ENCODE assay signal across 16 mouse cellular contexts in the genomic region with DNA sequence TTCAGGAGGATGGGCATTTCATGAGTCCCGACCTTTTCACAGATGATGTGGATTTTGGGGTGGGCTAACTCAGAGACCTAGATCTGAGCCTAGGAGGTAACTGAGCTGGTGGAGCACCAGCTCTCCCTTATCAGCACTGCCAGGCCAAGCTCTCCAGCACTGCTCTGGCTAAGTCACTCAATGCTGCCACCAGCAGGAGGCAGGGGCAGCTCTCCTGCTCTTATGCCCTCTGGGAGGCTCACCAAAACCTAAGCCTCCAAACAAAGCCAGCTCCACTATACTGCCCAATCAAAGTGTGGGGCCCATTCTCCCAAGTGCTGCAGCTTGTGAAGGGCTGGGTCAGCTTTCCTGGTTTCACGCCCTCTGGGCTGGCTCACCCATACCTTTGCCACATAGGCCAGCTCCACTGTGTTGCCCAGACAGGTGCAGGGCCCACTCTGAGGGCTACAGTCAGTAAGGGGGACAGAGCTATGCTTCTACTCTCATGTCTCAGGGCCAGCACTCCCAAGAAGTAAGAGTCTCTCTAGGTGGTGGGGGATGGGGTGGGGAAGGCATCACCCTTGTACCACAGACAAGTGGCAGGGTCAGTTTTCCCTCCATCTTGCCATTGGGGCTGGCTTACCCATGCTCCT. TPM values are rescaled to one million over a fixed set of nuclear protein-coding genes. Genes with fewer than 3 reads are reported as not detected.
A peak's percentile ranks its signal among the peaks of the same experiment; 100 is the strongest.
DNase-seq lines count a peak whose midpoint lies in the region; ATAC-seq and TF ChIP-seq lines count a peak whose summit lies in the region.
"Had no signal": no experiment of that assay in that cellular context is flagged by ENCODE, and none has a peak within 500 bp of the region (broad histone marks: within the 10 kb centered on the region; RNA-seq: fewer than 3 reads in every experiment).

No protein-coding gene starts in this region.

- intact Hi-C loops in heart, adult 2 months (cut with DNase I), result no loop called here
- intact Hi-C loops in heart, postnatal 10 days (cut with DNase I), result no loop called here

- no peaks in the 10 kb centered on the region for H3K9me3 ChIP-seq in midbrain, embryonic 13.5 days
- no peaks in the 10 kb centered on the region for H3K9me3 ChIP-seq in midbrain, embryonic 15.5 days
- H3K9me3 ChIP-seq in stomach, embryonic 15.5 days, result no peaks in the 10 kb centered on the region
- no peaks in the 10 kb centered on the region for H3K9me3 ChIP-seq in neural tube, embryonic 15.5 days (replicated peaks)
- H3K9me3 ChIP-seq: neural tube, embryonic 12.5 days had no signal

- no peak overlapping the region for H3K9ac ChIP-seq in heart, adult 2 months (ENCODE audit: low read depth, low read length)
- 0 out of 2 replicates have a peak overlapping the region, but pooled peaks have one; percentile 14 for H3K9ac ChIP-seq in midbrain, embryonic 13.5 days (replicated peaks)
- H3K9ac ChIP-seq in midbrain, embryonic 15.5 days, result no peak overlapping the region
- H3K9ac ChIP-seq in stomach, embryonic 15.5 days, result no peak overlapping the region
- H3K9ac ChIP-seq in neural tube, embryonic 15.5 days (replicated peaks), result no peak overlapping the region
- H3K9ac ChIP-seq: neural tube, embryonic 12.5 days had no signal

- no peak for TF ChIP-seq EP300 in heart, adult 2 months (IDR thresholded peaks at IDR 0.05; ENCODE audit: insufficient read depth, low read depth, low read length)

- no peak overlapping the region for H3K27ac ChIP-seq in heart, adult 2 months
- no peak overlapping the region for H3K27ac ChIP-seq in midbrain, embryonic 13.5 days
- H3K27ac ChIP-seq in midbrain, embryonic 15.5 days, result no peak overlapping the region
- H3K27ac ChIP-seq in stomach, embryonic 15.5 days, result no peak overlapping the region
- H3K27ac ChIP-seq in neural tube, embryonic 15.5 days (replicated peaks), result no peak overlapping the region
- H3K27ac ChIP-seq: neural tube, embryonic 12.5 days had no signal

- peak; percentile 33 for TF ChIP-seq CTCF in heart, adult 2 months (IDR thresholded peaks at IDR 0.05)

- no peaks in the 10 kb centered on the region for H3K27me3 ChIP-seq in heart, adult 2 months (ENCODE audit: control insufficient read depth, insufficient read depth, low read length)
- H3K27me3 ChIP-seq in midbrain, embryonic 13.5 days, result no peaks in the 10 kb centered on the region
- no peaks in the 10 kb centered on the region for H3K27me3 ChIP-seq in midbrain, embryonic 15.5 days (replicated peaks)
- H3K27me3 ChIP-seq in stomach, embryonic 15.5 days (replicated peaks), result no peaks in the 10 kb centered on the region
- no peaks in the 10 kb centered on the region for H3K27me3 ChIP-seq in neural tube, embryonic 15.5 days (replicated peaks)
- H3K27me3 ChIP-seq: neural tube, embryonic 12.5 days had no signal

- WGBS in heart, adult 2 months, result 88% methylated on average over 2 of the region's 2 CpGs
- WGBS in midbrain, embryonic 13.5 days, result 53% methylated on average over 2 of the region's 2 CpGs
- WGBS in midbrain, embryonic 15.5 days, result 49% methylated on average over 2 of the region's 2 CpGs
- 59% methylated on average over 2 of the region's 2 CpGs for WGBS in stomach, embryonic 15.5 days
- whole genome bisulfite sequencing in neural tube, embryonic 15.5 days, result 38% methylated on average over 2 of the region's 2 CpGs

- no peaks in the 10 kb centered on the region for H3K36me3 ChIP-seq in heart, adult 2 months (ENCODE audit: control insufficient read depth, insufficient read depth, low read length)
- H3K36me3 ChIP-seq in midbrain, embryonic 13.5 days, result no peaks in the 10 kb centered on the region
- no peaks in the 10 kb centered on the region for H3K36me3 ChIP-seq in midbrain, embryonic 15.5 days (replicated peaks)
- H3K36me3 ChIP-seq in stomach, embryonic 15.5 days, result no peaks in the 10 kb centered on the region
- no peaks in the 10 kb centered on the region for H3K36me3 ChIP-seq in neural tube, embryonic 15.5 days
- H3K36me3 ChIP-seq: neural tube, embryonic 12.5 days had no signal

- peak; percentile 34; the same call in 1 of the 2 replicates for ATAC-seq in midbrain, embryonic 13.5 days
- ATAC-seq in midbrain, embryonic 15.5 days (replicated peaks), result no peak
- peak; percentile 39; the same call in 1 of the 2 replicates for ATAC-seq in stomach, embryonic 15.5 days (ENCODE audit: insufficient read depth, low FRiP score, low read depth)
- no peak for ATAC-seq in neural tube, embryonic 15.5 days (ENCODE audit: low FRiP score)
- ATAC-seq: midbrain, embryonic 16.5 days had no signal

- no peaks in the 10 kb centered on the region for H3K79me2 ChIP-seq in heart, adult 2 months (replicated peaks; ENCODE audit: control insufficient read depth, insufficient read depth, low read length)

- no peak overlapping the region for H3K4me2 ChIP-seq in midbrain, embryonic 13.5 days (replicated peaks)
- no peak overlapping the region for H3K4me2 ChIP-seq in midbrain, embryonic 15.5 days
- no peak overlapping the region for H3K4me2 ChIP-seq in stomach, embryonic 15.5 days
- H3K4me2 ChIP-seq in neural tube, embryonic 15.5 days, result no peak overlapping the region
- H3K4me2 ChIP-seq: neural tube, embryonic 12.5 days had no signal

- no peak for DNase-seq in heart, adult 2 months
- no peak for DNase-seq in heart, postnatal 10 days
- peak; percentile 66 for DNase-seq in liver
- no peak for DNase-seq in frontal cortex, postnatal 10 days (ENCODE audit: low spot score in 2 of 2)
- DNase-seq: adrenal gland, adult 2 months; B cell, adult 2 months; cerebellum, adult 11-12 months; embryo, embryonic 11 days; kidney, adult 2 months had no signal

- TF ChIP-seq POLR2A in heart, adult 2 months (IDR thresholded peaks at IDR 0.05; ENCODE audit: insufficient read depth, low read depth, low read length), result no peak

- no peak overlapping the region for H3K4me3 ChIP-seq in heart, adult 2 months
- H3K4me3 ChIP-seq in midbrain, embryonic 13.5 days (replicated peaks), result no peak overlapping the region
- H3K4me3 ChIP-seq in midbrain, embryonic 15.5 days, result no peak overlapping the region
- H3K4me3 ChIP-seq in stomach, embryonic 15.5 days (replicated peaks), result no peak overlapping the region
- H3K4me3 ChIP-seq in neural tube, embryonic 15.5 days (replicated peaks), result no peak overlapping the region
- H3K4me3 ChIP-seq: erythroblast, embryonic 14.5 days; neural tube, embryonic 12.5 days had no signal

- peaks cover 4% of the 10 kb centered on the region for H3K4me1 ChIP-seq in heart, adult 2 months (ENCODE audit: control insufficient read depth, insufficient read depth, low read length)
- no peaks in the 10 kb centered on the region for H3K4me1 ChIP-seq in midbrain, embryonic 13.5 days (replicated peaks)
- no peaks in the 10 kb centered on the region for H3K4me1 ChIP-seq in midbrain, embryonic 15.5 days
- no peaks in the 10 kb centered on the region for H3K4me1 ChIP-seq in stomach, embryonic 15.5 days
- no peaks in the 10 kb centered on the region for H3K4me1 ChIP-seq in neural tube, embryonic 15.5 days
- H3K4me1 ChIP-seq: neural tube, embryonic 12.5 days had no signal

RNA-seq across cellular contexts. Expression of gene Ssb, which starts 9.8 kb away (rescaled TPM):
- 10 to 100 TPM; 58.4 to 64.0 TPM for total RNA-seq in heart, adult 2 months (2021)
- 4.3 and 10.7 TPM in 2 replicates for polyA plus RNA-seq in heart, adult 2 months (2012; rRNA removed)
- total RNA-seq in heart, postnatal 10 days (2021), result 100 to 1,000 TPM in 1 of 2 experiments, 10 to 100 TPM in 1; 84.7 to 102 TPM
- polyA plus RNA-seq in midbrain, embryonic 13.5 days (2015; fragmentation: Nextera tagmentation; extraction: Ambion mirVana), result 370 and 407 TPM in 2 replicates
- 259 and 271 TPM in 2 replicates for polyA plus RNA-seq in midbrain, embryonic 15.5 days (2015; fragmentation: Nextera tagmentation; extraction: Ambion mirVana)
- polyA plus RNA-seq in stomach, embryonic 15.5 days (2015; fragmentation: Nextera tagmentation; extraction: Ambion mirVana), result 309 and 316 TPM in 2 replicates
- 263 and 279 TPM in 2 replicates for polyA plus RNA-seq in neural tube, embryonic 15.5 days (2015; fragmentation: Nextera tagmentation; extraction: Ambion mirVana)

RNA-seq across cellular contexts. Expression of gene Klhl23, which starts 29.8 kb away (rescaled TPM):
- total RNA-seq in heart, adult 2 months (2021), result 10 to 100 TPM; 31.8 to 32.3 TPM
- polyA plus RNA-seq in heart, adult 2 months (2012; rRNA removed), result 10.3 and 24.2 TPM in 2 replicates
- 10 to 100 TPM; 44.2 to 46.9 TPM for total RNA-seq in heart, postnatal 10 days (2021)
- polyA plus RNA-seq in midbrain, embryonic 13.5 days (2015; fragmentation: Nextera tagmentation; extraction: Ambion mirVana), result 59.8 and 60.0 TPM in 2 replicates
- polyA plus RNA-seq in midbrain, embryonic 15.5 days (2015; fragmentation: Nextera tagmentation; extraction: Ambion mirVana), result 88.0 and 94.6 TPM in 2 replicates
- polyA plus RNA-seq in stomach, embryonic 15.5 days (2015; fragmentation: Nextera tagmentation; extraction: Ambion mirVana), result 37.0 and 37.8 TPM in 2 replicates
- polyA plus RNA-seq in neural tube, embryonic 15.5 days (2015; fragmentation: Nextera tagmentation; extraction: Ambion mirVana), result 88.3 and 96.9 TPM in 2 replicates

RNA-seq across cellular contexts. Expression of gene Mettl5, which starts 33.9 kb away (rescaled TPM):
- 10 to 100 TPM; 20.4 to 24.9 TPM for total RNA-seq in heart, adult 2 months (2021)
- 5.5 and 7.2 TPM in 2 replicates for polyA plus RNA-seq in heart, adult 2 months (2012; rRNA removed)
- 10 to 100 TPM; 19.0 to 20.6 TPM for total RNA-seq in heart, postnatal 10 days (2021)
- 33.2 and 35.1 TPM in 2 replicates for polyA plus RNA-seq in midbrain, embryonic 13.5 days (2015; fragmentation: Nextera tagmentation; extraction: Ambion mirVana)
- 24.2 and 27.1 TPM in 2 replicates for polyA plus RNA-seq in midbrain, embryonic 15.5 days (2015; fragmentation: Nextera tagmentation; extraction: Ambion mirVana)
- 39.7 and 45.9 TPM in 2 replicates for polyA plus RNA-seq in stomach, embryonic 15.5 days (2015; fragmentation: Nextera tagmentation; extraction: Ambion mirVana)
- 30.3 and 34.6 TPM in 2 replicates for polyA plus RNA-seq in neural tube, embryonic 15.5 days (2015; fragmentation: Nextera tagmentation; extraction: Ambion mirVana)

RNA-seq across cellular contexts. Expression of gene Ubr3, which starts 45.5 kb away (rescaled TPM):
- 100 to 1,000 TPM; 112 to 117 TPM for total RNA-seq in heart, adult 2 months (2021)
- 26.0 and 50.8 TPM in 2 replicates for polyA plus RNA-seq in heart, adult 2 months (2012; rRNA removed)
- total RNA-seq in heart, postnatal 10 days (2021), result 100 to 1,000 TPM; 105 to 111 TPM
- 20.6 and 21.4 TPM in 2 replicates for polyA plus RNA-seq in midbrain, embryonic 13.5 days (2015; fragmentation: Nextera tagmentation; extraction: Ambion mirVana)
- 19.2 and 19.8 TPM in 2 replicates for polyA plus RNA-seq in midbrain, embryonic 15.5 days (2015; fragmentation: Nextera tagmentation; extraction: Ambion mirVana)
- polyA plus RNA-seq in stomach, embryonic 15.5 days (2015; fragmentation: Nextera tagmentation; extraction: Ambion mirVana), result 12.8 and 13.3 TPM in 2 replicates
- polyA plus RNA-seq in neural tube, embryonic 15.5 days (2015; fragmentation: Nextera tagmentation; extraction: Ambion mirVana), result 15.2 and 17.7 TPM in 2 replicates

Comparison
In these comparisons a context has a peak if more than half of its experiments do, and no peak if none do; other contexts are left out.
1. ATAC-seq: peak in midbrain, embryonic 13.5 days (single experiment) and stomach, embryonic 15.5 days (single experiment); none in midbrain, embryonic 15.5 days (single experiment) and neural tube, embryonic 15.5 days (single experiment).
2. RNA of gene Ssb, which starts 9.8 kb away (polyA plus RNA-seq): 370 to 407 TPM in midbrain, embryonic 13.5 days, 309 to 316 TPM in stomach, embryonic 15.5 days, 259 to 271 TPM in midbrain, embryonic 15.5 days and 263 to 279 TPM in neural tube, embryonic 15.5 days; 4.3 to 10.7 TPM in heart, adult 2 months; every median in the first group is over 10 times any median in the second.